Mouse (Mus musculus): ENCODE measurements around the gene Acsl1.

GRCm38 (mm10) chr8:46429871-46430270, 41.0 kb upstream of the Acsl1 start:
- TF ChIP-seq POLR2A (IDR thresholded peaks at IDR 0.05; ENCODE audit: borderline replicate concordance, low read depth, low read length), result no peak
- no peak for TF ChIP-seq CTCF (IDR thresholded peaks at IDR 0.05; ENCODE audit: low read depth, low read length)

Data from bone marrow macrophage, adult 2 months (primary cell).